Mouse (Mus musculus): ENCODE data around the gene C3ar1. TPM values are rescaled to one million over a fixed set of nuclear protein-coding genes. Genes with fewer than 3 reads are reported as not detected.
A peak's percentile ranks its signal among the peaks of the same experiment; 100 is the strongest.

Gene C3ar1
- total RNA-seq (2022): 1 to 10 TPM; 2.0 to 3.5 (median 2.5) TPM

- DNase-seq (ENCODE audit: low spot score): peak; percentile 29
These were observed at the start of gene C3ar1 for GRCm38 (mm10) chr6:122855955-122856354. Gene C3ar1 (minus strand): TSS chr6:122856161.

GRCm38 (mm10) chr6:122892442-122893049 lies 36.6 kb upstream of the C3ar1 start:
- peak; percentile 43 for DNase-seq (ENCODE audit: low spot score)

GRCm38 (mm10) chr6:122889599-122889998 lies 33.6 kb upstream of the C3ar1 start:
- DNase-seq (ENCODE audit: low spot score): no peak

- no peak for DNase-seq (ENCODE audit: low spot score)
These were observed 27.6 kb upstream of the C3ar1 start for GRCm38 (mm10) chr6:122883603-122884002.

- no peak for DNase-seq (ENCODE audit: low spot score)
These were observed 25.3 kb upstream of the C3ar1 start for GRCm38 (mm10) chr6:122881287-122881686.

GRCm38 (mm10) chr6:122879781-122880505 lies 24.0 kb upstream of the C3ar1 start:
- DNase-seq (ENCODE audit: low spot score): no peak

GRCm38 (mm10) chr6:122879141-122879735 lies 23.3 kb upstream of the C3ar1 start:
- DNase-seq (ENCODE audit: low spot score): no peak

- DNase-seq (ENCODE audit: low spot score): no peak
These were observed 18.9 kb upstream of the C3ar1 start for GRCm38 (mm10) chr6:122874720-122875389.

- DNase-seq (ENCODE audit: low spot score): peak; percentile 98
These were observed 18.1 kb upstream of the C3ar1 start, which contains the start of gene Necap1 for GRCm38 (mm10) chr6:122873871-122874719. Gene Necap1 (plus strand): TSS chr6:122874474.

- no peak for DNase-seq (ENCODE audit: low spot score)
These were observed 16.8 kb upstream of the C3ar1 start for GRCm38 (mm10) chr6:122872800-122873199.

GRCm38 (mm10) chr6:122869846-122870245 lies 13.9 kb upstream of the C3ar1 start:
- DNase-seq (ENCODE audit: low spot score): no peak

GRCm38 (mm10) chr6:122867914-122868313 lies 12.0 kb upstream of the C3ar1 start:
- no peak for DNase-seq (ENCODE audit: low spot score)

GRCm38 (mm10) chr6:122862871-122863270 lies 6.9 kb upstream of the C3ar1 start:
- DNase-seq (ENCODE audit: low spot score): peak; percentile 35

- no peak for DNase-seq (ENCODE audit: low spot score)
These were observed 6.5 kb upstream of the C3ar1 start for GRCm38 (mm10) chr6:122862434-122862833.

- DNase-seq (ENCODE audit: low spot score): no peak
These were observed 1.4 kb downstream of the C3ar1 start for GRCm38 (mm10) chr6:122854552-122854951.

GRCm38 (mm10) chr6:122852696-122853095 lies 3.3 kb downstream of the C3ar1 start:
- DNase-seq (ENCODE audit: low spot score): peak; percentile 30

GRCm38 (mm10) chr6:122843759-122844158 lies 12.2 kb downstream of the C3ar1 start:
- no peak for DNase-seq (ENCODE audit: low spot score)

GRCm38 (mm10) chr6:122837539-122837938 lies 18.4 kb downstream of the C3ar1 start:
- no peak for DNase-seq (ENCODE audit: low spot score)

GRCm38 (mm10) chr6:122836974-122837373 lies 19.0 kb downstream of the C3ar1 start:
- DNase-seq (ENCODE audit: low spot score): no peak

- DNase-seq (ENCODE audit: low spot score): no peak
These were observed 21.6 kb downstream of the C3ar1 start for GRCm38 (mm10) chr6:122834365-122834764.

- no peak for DNase-seq (ENCODE audit: low spot score)
These were observed 23.1 kb downstream of the C3ar1 start for GRCm38 (mm10) chr6:122832880-122833279.

All from heart, adult 8-10 months (tissue).